Mouse (Mus musculus): Measurements from ENCODE around the gene Rprd1b. TPM values are rescaled to one million over a fixed set of nuclear protein-coding genes. Genes with fewer than 3 reads are reported as not detected.

Gene Rprd1b
- polyA plus RNA-seq, 1 experiment from 2014 or later = 34.1 TPM

DNA sequence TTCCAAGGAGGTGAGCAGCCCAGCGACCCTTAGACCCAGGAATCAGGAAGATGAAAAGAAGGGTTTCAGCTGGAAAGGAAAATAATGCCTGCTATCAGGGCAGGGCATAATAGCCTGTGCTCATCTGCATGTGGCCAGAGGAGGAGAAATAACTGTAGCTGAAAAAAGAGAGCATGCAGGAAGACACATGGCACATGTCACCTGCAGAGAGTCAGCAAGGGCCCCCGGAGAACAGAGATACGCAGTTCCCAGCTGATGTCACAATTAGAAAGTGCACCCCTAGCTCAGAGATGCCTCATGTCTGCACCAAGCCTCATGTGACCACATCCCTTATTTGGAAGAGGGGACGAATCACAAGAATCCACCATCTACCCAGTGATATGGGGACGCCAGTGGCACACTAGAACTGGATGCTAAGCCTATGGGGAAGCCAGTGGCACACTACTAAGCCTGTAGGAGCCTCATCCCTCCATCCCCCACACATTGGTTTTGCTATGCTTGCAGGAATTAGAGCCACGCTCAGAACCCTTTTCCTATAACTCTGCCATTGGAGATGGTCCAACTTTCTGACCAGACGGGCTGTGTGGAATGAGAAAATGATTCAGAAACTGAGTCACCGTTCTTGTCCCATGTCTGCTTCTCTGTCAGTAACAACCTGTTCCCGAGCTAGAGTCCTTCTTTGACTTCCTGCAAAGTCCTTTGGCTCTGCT is 139.4 kb downstream of the Rprd1b start:
- no peaks in the 10 kb centered on the region for H3K9me3 ChIP-seq (replicated peaks; ENCODE audit: control insufficient read depth, low read length, poor library complexity, severe bottlenecking)
- H3K27me3 ChIP-seq (ENCODE audit: control insufficient read depth, insufficient read depth, low read depth, low read length) = no peaks in the 10 kb centered on the region
- no peaks in the 10 kb centered on the region for H3K4me1 ChIP-seq (ENCODE audit: control insufficient read depth, insufficient read depth, low read length)
- H3K4me3 ChIP-seq (ENCODE audit: low read depth, low read length) = no peak overlapping the region
- H3K4me2 ChIP-seq (ENCODE audit: low read length) = no peak overlapping the region
- no peak overlapping the region for H3K9ac ChIP-seq (ENCODE audit: low read depth, low read length)
- 76% methylated on average over 9 of the region's 9 CpGs for WGBS
- ATAC-seq = no peak
- no peak overlapping the region for H3K27ac ChIP-seq (ENCODE audit: low read length)
- H3K36me3 ChIP-seq (ENCODE audit: control insufficient read depth, insufficient read depth, low read length) = no peaks in the 10 kb centered on the region

DNA sequence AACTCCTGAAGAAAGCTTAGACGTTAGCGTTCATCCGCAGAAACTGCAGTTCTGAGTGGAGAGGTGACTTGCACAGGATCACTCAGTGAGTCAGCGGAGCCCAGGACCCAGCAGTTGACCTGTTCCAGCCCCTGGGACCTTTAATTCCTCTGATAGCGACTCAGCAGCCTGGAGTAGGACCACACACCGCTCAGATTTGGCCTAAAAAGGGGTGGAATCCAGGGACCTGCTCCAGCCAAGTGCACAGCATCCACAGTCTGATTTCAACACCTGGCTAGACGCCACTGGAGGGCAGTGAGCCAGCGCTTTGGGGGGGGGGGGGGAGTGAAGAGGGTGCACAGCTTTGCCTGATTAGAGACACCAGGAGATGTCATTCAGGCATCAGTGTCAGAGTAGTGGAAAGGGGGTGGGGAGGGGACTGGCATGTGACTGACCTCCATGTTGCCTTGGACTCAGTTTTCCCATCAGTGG is 140.5 kb downstream of the Rprd1b start:
- no peak overlapping the region for H3K27ac ChIP-seq (ENCODE audit: low read length)
- no peaks in the 10 kb centered on the region for H3K9me3 ChIP-seq (replicated peaks; ENCODE audit: control insufficient read depth, low read length, poor library complexity, severe bottlenecking)
- 72% methylated on average over 8 of the region's 8 CpGs for WGBS
- no peak overlapping the region for H3K4me3 ChIP-seq (ENCODE audit: low read depth, low read length)
- H3K27me3 ChIP-seq (ENCODE audit: control insufficient read depth, insufficient read depth, low read depth, low read length) = no peaks in the 10 kb centered on the region
- H3K4me2 ChIP-seq (ENCODE audit: low read length) = no peak overlapping the region
- no peaks in the 10 kb centered on the region for H3K36me3 ChIP-seq (ENCODE audit: control insufficient read depth, insufficient read depth, low read length)
- H3K4me1 ChIP-seq (ENCODE audit: control insufficient read depth, insufficient read depth, low read length) = no peaks in the 10 kb centered on the region
- H3K9ac ChIP-seq (ENCODE audit: low read depth, low read length) = no peak overlapping the region
- ATAC-seq = no peak

DNA sequence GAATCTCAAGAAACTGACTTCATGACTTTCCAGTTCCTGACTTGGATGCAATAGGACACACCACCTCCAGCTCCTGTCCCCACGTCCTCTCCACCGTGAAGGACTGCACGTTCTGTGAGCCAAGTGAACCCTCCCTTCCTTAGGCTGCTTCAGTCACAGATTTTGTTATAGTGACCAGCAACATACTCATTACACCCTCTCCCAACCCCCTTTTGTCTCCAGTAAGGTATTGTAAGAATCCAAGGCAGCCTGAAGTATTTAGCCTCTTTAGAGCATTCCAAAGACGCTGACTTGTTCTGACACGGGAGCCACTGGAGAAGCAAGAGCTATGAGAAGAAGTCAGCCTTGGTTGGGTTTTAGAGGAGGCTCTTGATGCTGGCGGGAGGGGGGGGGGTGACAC is 141.1 kb downstream of the Rprd1b start:
- no peaks in the 10 kb centered on the region for H3K36me3 ChIP-seq (ENCODE audit: control insufficient read depth, insufficient read depth, low read length)
- no peaks in the 10 kb centered on the region for H3K4me1 ChIP-seq (ENCODE audit: control insufficient read depth, insufficient read depth, low read length)
- no peak overlapping the region for H3K4me3 ChIP-seq (ENCODE audit: low read depth, low read length)
- H3K27me3 ChIP-seq (ENCODE audit: control insufficient read depth, insufficient read depth, low read depth, low read length) = no peaks in the 10 kb centered on the region
- 80% methylated on average over 6 of the region's 6 CpGs for WGBS
- H3K9me3 ChIP-seq (replicated peaks; ENCODE audit: control insufficient read depth, low read length, poor library complexity, severe bottlenecking) = no peaks in the 10 kb centered on the region
- no peak overlapping the region for H3K27ac ChIP-seq (ENCODE audit: low read length)
- ATAC-seq = no peak
- H3K4me2 ChIP-seq (ENCODE audit: low read length) = no peak overlapping the region
- no peak overlapping the region for H3K9ac ChIP-seq (ENCODE audit: low read depth, low read length)

DNA sequence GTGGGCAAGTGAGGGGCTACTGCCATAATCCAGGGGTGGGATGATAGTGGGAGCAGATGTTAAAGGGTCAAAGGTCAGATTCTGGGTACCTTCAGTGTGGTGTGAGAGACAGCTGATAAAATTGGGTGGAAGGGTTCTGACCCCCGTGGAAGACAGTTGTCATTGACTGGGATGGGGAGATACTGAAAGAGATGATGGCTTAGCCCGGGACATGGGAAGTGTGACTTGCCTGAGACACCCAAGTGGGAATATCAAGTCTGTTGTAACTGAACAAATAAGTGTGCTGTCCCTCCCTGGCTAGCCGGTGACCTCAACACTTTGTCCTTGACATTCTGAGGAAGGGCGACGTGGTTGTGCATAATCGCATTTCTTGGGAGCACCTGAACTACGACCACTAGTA is 141.5 kb downstream of the Rprd1b start:
- H3K27ac ChIP-seq (ENCODE audit: low read length) = no peak overlapping the region
- WGBS = 87% methylated on average over 7 of the region's 7 CpGs
- H3K4me1 ChIP-seq (ENCODE audit: control insufficient read depth, insufficient read depth, low read length) = no peaks in the 10 kb centered on the region
- no peak overlapping the region for H3K4me2 ChIP-seq (ENCODE audit: low read length)
- H3K9ac ChIP-seq (ENCODE audit: low read depth, low read length) = no peak overlapping the region
- no peak for ATAC-seq
- H3K9me3 ChIP-seq (replicated peaks; ENCODE audit: control insufficient read depth, low read length, poor library complexity, severe bottlenecking) = no peaks in the 10 kb centered on the region
- no peaks in the 10 kb centered on the region for H3K36me3 ChIP-seq (ENCODE audit: control insufficient read depth, insufficient read depth, low read length)
- H3K27me3 ChIP-seq (ENCODE audit: control insufficient read depth, insufficient read depth, low read depth, low read length) = no peaks in the 10 kb centered on the region
- H3K4me3 ChIP-seq (ENCODE audit: low read depth, low read length) = no peak overlapping the region

DNA sequence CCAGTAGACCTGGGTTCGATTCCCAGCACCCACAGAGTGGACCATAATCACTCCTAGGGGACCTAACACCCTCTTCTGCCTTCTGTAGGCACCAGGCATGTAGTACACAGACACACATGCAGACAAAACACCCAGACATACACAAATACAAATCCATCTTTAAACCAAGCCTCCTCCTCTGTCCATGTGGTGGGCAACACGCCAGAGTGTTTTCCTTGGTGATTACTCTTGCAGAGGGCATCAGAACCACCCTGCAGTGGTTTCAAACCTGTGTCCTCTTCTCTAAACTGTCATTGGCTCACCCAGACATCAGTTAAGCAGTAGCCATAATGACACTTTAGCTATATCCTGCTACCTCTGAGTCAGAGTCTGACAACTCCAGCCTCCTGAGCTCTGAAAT is 142.1 kb downstream of the Rprd1b start:
- Histone ChIP-seq H3K27me3 (ENCODE audit: control insufficient read depth, insufficient read depth, low read depth, low read length) (no peaks in the 10 kb centered on the region), H3K4me1 (ENCODE audit: control insufficient read depth, insufficient read depth, low read length) (no peaks in the 10 kb centered on the region), H3K4me2 (ENCODE audit: low read length) (no peak overlapping the region), H3K27ac (ENCODE audit: low read length) (no peak overlapping the region), H3K9me3 (replicated peaks; ENCODE audit: control insufficient read depth, low read length, poor library complexity, severe bottlenecking) (no peaks in the 10 kb centered on the region), H3K9ac (ENCODE audit: low read depth, low read length) (no peak overlapping the region), H3K36me3 (ENCODE audit: control insufficient read depth, insufficient read depth, low read length) (no peaks in the 10 kb centered on the region), H3K4me3 (ENCODE audit: low read depth, low read length) (no peak overlapping the region)
- WGBS = 88% methylated on average over 2 of the region's 2 CpGs
- no peak for ATAC-seq

DNA sequence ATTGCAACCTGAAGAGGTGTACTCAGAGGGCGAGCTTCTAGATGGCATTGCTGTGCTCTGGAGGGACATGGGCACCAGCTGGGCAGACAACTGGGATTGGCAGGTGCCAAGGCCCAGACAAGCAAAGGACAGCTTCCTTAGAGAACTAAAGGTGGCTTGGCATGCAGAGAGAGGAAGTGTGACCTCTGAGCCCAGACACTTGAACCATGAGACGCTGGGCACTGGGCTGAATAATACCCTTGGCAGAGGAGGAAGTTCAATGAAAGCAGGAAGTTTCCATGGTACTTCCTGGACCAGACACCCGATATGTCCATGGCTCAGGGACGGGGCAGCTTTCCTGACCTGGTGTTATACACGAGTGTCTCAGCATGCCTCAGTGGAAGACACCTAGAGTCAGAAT is 146.1 kb downstream of the Rprd1b start:
- Histone ChIP-seq H3K4me1 (ENCODE audit: control insufficient read depth, insufficient read depth, low read length) (peaks cover 16% of the 10 kb centered on the region), H3K4me2 (ENCODE audit: low read length) (no peak overlapping the region), H3K9me3 (replicated peaks; ENCODE audit: control insufficient read depth, low read length, poor library complexity, severe bottlenecking) (no peaks in the 10 kb centered on the region), H3K27ac (ENCODE audit: low read length) (no peak overlapping the region), H3K27me3 (ENCODE audit: control insufficient read depth, insufficient read depth, low read depth, low read length) (no peaks in the 10 kb centered on the region), H3K9ac (ENCODE audit: low read depth, low read length) (no peak overlapping the region), H3K36me3 (ENCODE audit: control insufficient read depth, insufficient read depth, low read length) (no peaks in the 10 kb centered on the region), H3K4me3 (ENCODE audit: low read depth, low read length) (no peak overlapping the region)
- ATAC-seq = no peak
- 85% methylated on average over 5 of the region's 5 CpGs for WGBS

DNA sequence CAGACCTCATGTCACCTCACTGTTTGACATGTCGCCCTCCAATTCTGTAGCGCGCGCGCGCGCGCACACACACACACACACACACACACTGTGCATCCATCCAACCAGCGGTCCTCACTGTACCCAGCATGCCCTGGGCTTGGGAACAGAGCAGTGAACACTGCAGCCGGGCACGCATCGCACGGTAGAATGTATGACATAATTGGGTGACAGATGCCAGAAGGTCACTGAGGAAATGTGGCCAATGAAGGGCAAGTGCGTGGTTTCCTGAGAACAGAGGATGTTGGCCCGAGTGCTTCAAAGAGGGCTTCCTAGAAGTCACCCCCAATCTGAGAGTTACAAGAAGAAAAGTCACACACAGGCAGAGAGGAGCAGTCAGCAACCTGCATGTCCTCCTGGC is 146.7 kb downstream of the Rprd1b start:
- H3K4me2 ChIP-seq (ENCODE audit: low read length) = no peak overlapping the region
- no peaks in the 10 kb centered on the region for H3K36me3 ChIP-seq (ENCODE audit: control insufficient read depth, insufficient read depth, low read length)
- WGBS = 93% methylated on average over 15 of the region's 15 CpGs
- no peaks in the 10 kb centered on the region for H3K27me3 ChIP-seq (ENCODE audit: control insufficient read depth, insufficient read depth, low read depth, low read length)
- H3K9ac ChIP-seq (ENCODE audit: low read depth, low read length) = no peak overlapping the region
- peaks cover 19% of the 10 kb centered on the region for H3K4me1 ChIP-seq (ENCODE audit: control insufficient read depth, insufficient read depth, low read length)
- no peak overlapping the region for H3K27ac ChIP-seq (ENCODE audit: low read length)
- no peak overlapping the region for H3K4me3 ChIP-seq (ENCODE audit: low read depth, low read length)
- H3K9me3 ChIP-seq (replicated peaks; ENCODE audit: control insufficient read depth, low read length, poor library complexity, severe bottlenecking) = no peaks in the 10 kb centered on the region
- ATAC-seq = no peak

DNA sequence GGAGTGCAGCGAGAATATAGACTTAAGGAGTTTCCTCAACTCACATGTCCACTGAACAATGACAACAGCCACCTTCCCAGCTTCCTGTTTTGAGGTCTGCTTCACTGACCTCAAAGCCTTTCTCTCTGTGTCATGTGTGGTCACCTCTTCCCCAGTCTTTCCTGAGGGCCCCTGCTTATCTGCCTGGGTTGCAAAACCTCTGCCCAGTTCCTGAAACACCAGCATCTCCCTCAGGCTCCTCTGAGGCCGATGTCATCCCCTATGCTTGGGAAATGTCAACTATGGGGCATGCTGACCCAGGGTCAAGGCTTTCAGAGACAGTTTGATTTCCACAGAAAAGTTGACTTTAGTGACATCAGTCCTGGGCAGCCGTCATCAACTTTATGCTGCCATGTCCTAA is 147.1 kb downstream of the Rprd1b start:
- no peak overlapping the region for H3K9ac ChIP-seq (ENCODE audit: low read depth, low read length)
- H3K4me2 ChIP-seq (ENCODE audit: low read length) = no peak overlapping the region
- no peak overlapping the region for H3K27ac ChIP-seq (ENCODE audit: low read length)
- ATAC-seq = no peak
- peaks cover 19% of the 10 kb centered on the region for H3K4me1 ChIP-seq (ENCODE audit: control insufficient read depth, insufficient read depth, low read length)
- no peaks in the 10 kb centered on the region for H3K36me3 ChIP-seq (ENCODE audit: control insufficient read depth, insufficient read depth, low read length)
- H3K9me3 ChIP-seq (replicated peaks; ENCODE audit: control insufficient read depth, low read length, poor library complexity, severe bottlenecking) = no peaks in the 10 kb centered on the region
- WGBS = 82% methylated on average over 3 of the region's 3 CpGs
- no peak overlapping the region for H3K4me3 ChIP-seq (ENCODE audit: low read depth, low read length)
- H3K27me3 ChIP-seq (ENCODE audit: control insufficient read depth, insufficient read depth, low read depth, low read length) = no peaks in the 10 kb centered on the region

DNA sequence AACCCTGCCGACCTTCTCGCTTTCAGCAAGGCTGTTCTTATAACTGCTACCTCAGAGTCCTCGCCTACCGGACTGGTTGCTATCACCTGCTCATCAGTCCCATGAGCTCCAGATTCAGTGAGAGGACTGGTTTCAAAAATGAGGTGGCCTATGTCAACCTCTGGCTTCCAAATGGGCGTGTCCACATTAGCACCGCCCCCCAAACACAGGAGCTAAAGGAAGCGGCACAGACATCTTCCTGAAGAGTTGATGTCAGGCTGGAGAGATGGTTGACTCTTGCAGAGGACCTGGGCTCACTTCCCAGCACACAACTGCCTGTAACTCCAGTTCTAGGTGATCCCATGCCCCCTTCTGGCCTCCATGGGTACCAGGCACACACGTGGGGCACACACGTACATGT is 148.5 kb downstream of the Rprd1b start:
- Histone ChIP-seq H3K27me3 (ENCODE audit: control insufficient read depth, insufficient read depth, low read depth, low read length) (no peaks in the 10 kb centered on the region), H3K4me2 (ENCODE audit: low read length) (no peak overlapping the region), H3K36me3 (ENCODE audit: control insufficient read depth, insufficient read depth, low read length) (no peaks in the 10 kb centered on the region), H3K9ac (ENCODE audit: low read depth, low read length) (no peak overlapping the region), H3K9me3 (replicated peaks; ENCODE audit: control insufficient read depth, low read length, poor library complexity, severe bottlenecking) (no peaks in the 10 kb centered on the region), H3K4me3 (ENCODE audit: low read depth, low read length) (no peak overlapping the region), H3K27ac (ENCODE audit: low read length) (no peak overlapping the region), H3K4me1 (ENCODE audit: control insufficient read depth, insufficient read depth, low read length) (peaks cover 22% of the 10 kb centered on the region)
- ATAC-seq = no peak
- 92% methylated on average over 9 of the region's 9 CpGs for WGBS
